ENCODE assay signal across 8 mouse cellular contexts in genomic region chr19:47067096-47067882, GRCm38 (mm10). TPM values are rescaled to one million over a fixed set of nuclear protein-coding genes. Genes with fewer than 3 reads are reported as not detected.
DNase-seq lines count a peak whose midpoint lies in the region; ATAC-seq and TF ChIP-seq lines count a peak whose summit lies in the region.

TSS of gene Taf5 (plus strand) at chr19:47067746.

- no peaks in the 10 kb centered on the region for H3K27me3 ChIP-seq in MEL (ENCODE audit: control insufficient read depth in 1 of 2, insufficient read depth in 2 of 2, low read length in 2 of 2)
- no peaks in the 10 kb centered on the region for H3K27me3 ChIP-seq in cerebellum, adult 2 months (ENCODE audit: control insufficient read depth, insufficient read depth, low read length)
- H3K27me3 ChIP-seq in forebrain, postnatal 0 days (ENCODE audit: insufficient read depth, low read length), result no peaks in the 10 kb centered on the region
- H3K27me3 ChIP-seq in lung, embryonic 15.5 days, result no peaks in the 10 kb centered on the region

- H3K9ac ChIP-seq in MEL (ENCODE audit: control insufficient read depth, low read depth, low read length, poor library complexity, severe bottlenecking), result peak within 1 kb of the TSS; percentile 92
- peak within 1 kb of the TSS; percentile 78 for H3K9ac ChIP-seq in forebrain, postnatal 0 days
- peak within 1 kb of the TSS; percentile 91 for H3K9ac ChIP-seq in lung, embryonic 15.5 days

- TF ChIP-seq EP300 in MEL (IDR thresholded peaks at IDR 0.05; ENCODE audit: low read depth in 1 of 2, low read length in 2 of 2), result peak in 1 of 2 experiments; percentile 73; a peak in 2 of 4 replicates

- ATAC-seq in forebrain, postnatal 0 days, result peak; percentile 81
- ATAC-seq in lung, embryonic 15.5 days (ENCODE audit: borderline replicate concordance, extremely low read depth, low FRiP score, low TSS enrichment), result peak; percentile 75

- WGBS in cerebellum, adult 2 months, result 10% methylated on average over 49 of the region's 49 CpGs
- WGBS in forebrain, postnatal 0 days, result 10% methylated on average over 49 of the region's 49 CpGs
- WGBS in lung, embryonic 15.5 days, result 8% methylated on average over 49 of the region's 49 CpGs

- TF ChIP-seq CTCF in MEL (IDR thresholded peaks at IDR 0.05 in 2 of 3, conservative IDR thresholded peaks at IDR 0.05 in 1 of 3; ENCODE audit: control insufficient read depth in 1 of 3, insufficient read depth in 1 of 3, low read depth in 2 of 3, low read length in 3 of 3, poor library complexity in 1 of 3, severe bottlenecking in 1 of 3), result no peak
- no peak for TF ChIP-seq CTCF in cerebellum, adult 2 months (IDR thresholded peaks at IDR 0.05; ENCODE audit: borderline replicate concordance, insufficient read depth, low read depth, low read length)
- peak; percentile 41 for TF ChIP-seq CTCF in forebrain, postnatal 0 days (IDR thresholded peaks at IDR 0.05; ENCODE audit: low read depth)

- H3K9me3 ChIP-seq in MEL (replicated peaks; ENCODE audit: insufficient read depth, low read length), result no peaks in the 10 kb centered on the region
- no peaks in the 10 kb centered on the region for H3K9me3 ChIP-seq in forebrain, postnatal 0 days (ENCODE audit: low read length)
- H3K9me3 ChIP-seq in lung, embryonic 15.5 days, result no peaks in the 10 kb centered on the region

- peak within 1 kb of the TSS; percentile 99 for H3K27ac ChIP-seq in MEL (ENCODE audit: control insufficient read depth, low read depth, low read length)
- peak within 1 kb of the TSS; percentile 67 for H3K27ac ChIP-seq in cerebellum, adult 2 months (ENCODE audit: insufficient read depth, low read length)
- H3K27ac ChIP-seq in forebrain, postnatal 0 days (ENCODE audit: low read depth, low read length), result peak within 1 kb of the TSS; percentile 92
- peak within 1 kb of the TSS; percentile 86 for H3K27ac ChIP-seq in lung, embryonic 15.5 days

- TF ChIP-seq RAD21 in MEL (IDR thresholded peaks at IDR 0.05; ENCODE audit: low read depth, low read length), result no peak

- peaks cover 25% of the 10 kb centered on the region for H3K79me2 ChIP-seq in MEL (ENCODE audit: control insufficient read depth, insufficient read depth, low read length, poor library complexity)

- H3K4me3 ChIP-seq in MEL (ENCODE audit: control insufficient read depth in 1 of 2, insufficient read depth in 1 of 2, low read depth in 2 of 2, low read length in 2 of 2), result peak within 1 kb of the TSS; percentile 79 to 91
- peak within 1 kb of the TSS; percentile 60 for H3K4me3 ChIP-seq in cerebellum, adult 2 months (replicated peaks; ENCODE audit: insufficient read depth, low read depth, low read length)
- peak within 1 kb of the TSS; percentile 92 for H3K4me3 ChIP-seq in forebrain, postnatal 0 days (ENCODE audit: low read depth, low read length)
- H3K4me3 ChIP-seq in lung, embryonic 15.5 days, result peak within 1 kb of the TSS; percentile 83

- peak; percentile 98 to 100 for TF ChIP-seq POLR2A in MEL (IDR thresholded peaks at IDR 0.05; ENCODE audit: control insufficient read depth in 1 of 2, insufficient read depth in 1 of 2, low read depth in 1 of 2, low read length in 2 of 2, poor library complexity in 1 of 2)
- peak; percentile 99 for TF ChIP-seq POLR2A in cerebellum, adult 2 months (IDR thresholded peaks at IDR 0.05; ENCODE audit: borderline replicate concordance, insufficient read depth, low read length)

- H3K36me3 ChIP-seq in MEL (ENCODE audit: control insufficient read depth in 1 of 2, insufficient read depth in 2 of 2, low read length in 2 of 2), result peaks cover 12 to 24% of the 10 kb centered on the region in 2 experiments
- peaks cover 12% of the 10 kb centered on the region; the same call in 1 of the 2 replicates for H3K36me3 ChIP-seq in forebrain, postnatal 0 days (ENCODE audit: insufficient read depth)
- H3K36me3 ChIP-seq in lung, embryonic 15.5 days, result peaks cover 11% of the 10 kb centered on the region

- peaks cover 5 to 16% of the 10 kb centered on the region in 2 experiments for H3K4me1 ChIP-seq in MEL (ENCODE audit: control insufficient read depth in 1 of 2, insufficient read depth in 2 of 2, low read length in 2 of 2)
- peaks cover 3% of the 10 kb centered on the region; the same call in 1 of the 2 replicates for H3K4me1 ChIP-seq in cerebellum, adult 2 months (ENCODE audit: control insufficient read depth, insufficient read depth, low read length)
- peaks cover 3% of the 10 kb centered on the region; the same call in 1 of the 2 replicates for H3K4me1 ChIP-seq in forebrain, postnatal 0 days (ENCODE audit: insufficient read depth)
- H3K4me1 ChIP-seq in lung, embryonic 15.5 days, result peaks cover 12% of the 10 kb centered on the region

- peak; percentile 100 for DNase-seq in MEL (ENCODE audit: low read depth, low spot score)
- DNase-seq in cerebellum, adult 2 months, result peak; percentile 97 to 98
- peak; percentile 98 for DNase-seq in forebrain, postnatal 0 days
- DNase-seq in heart, postnatal 4 days, result peak; percentile 98
- DNase-seq in layer of hippocampus, adult 8-10 months (ENCODE audit: low spot score in 2 of 2), result peak; percentile 94 to 96
- peak; percentile 95 for DNase-seq in ovary, adult 18-20 months (ENCODE audit: low spot score)
- DNase-seq in thymus, postnatal 0 days (ENCODE audit: low spot score), result peak; percentile 99

- peak within 1 kb of the TSS; percentile 59 for H3K4me2 ChIP-seq in forebrain, postnatal 0 days (ENCODE audit: low read depth)
- H3K4me2 ChIP-seq in lung, embryonic 15.5 days, result peak within 1 kb of the TSS; percentile 72

TF ChIP-seq in MEL, 35 proteins besides CTCF, POLR2A, EP300 and RAD21 (continues in another document):
- TF ChIP-seq CHD2 (IDR thresholded peaks at IDR 0.05; ENCODE audit: low read length) (peak; percentile 33), ZNF384 (IDR thresholded peaks at IDR 0.05; ENCODE audit: low read depth, low read length) (no peak; the same call in 1 of the 2 replicates), HCFC1 (IDR thresholded peaks at IDR 0.05; ENCODE audit: low read depth, low read length) (peak; percentile 96), MYB (IDR thresholded peaks at IDR 0.05; ENCODE audit: low read depth, low read length) (peak; percentile 47; the same call in 1 of the 2 replicates), CHD1 (IDR thresholded peaks at IDR 0.05; ENCODE audit: low read depth, low read length) (peak; percentile 96; the same call in 1 of the 2 replicates), RCOR1 (IDR thresholded peaks at IDR 0.05; ENCODE audit: low read depth, low read length) (0 out of 2 replicates have a peak, but pooled peaks have one; percentile 5), TBP (IDR thresholded peaks at IDR 0.05; ENCODE audit: low read depth, low read length) (peak; percentile 98), MXI1 (IDR thresholded peaks at IDR 0.05; ENCODE audit: low read depth, low read length) (peak; percentile 96), BHLHE40 (IDR thresholded peaks at IDR 0.05; ENCODE audit: borderline replicate concordance, low read depth, low read length) (peak; percentile 70; the same call in 1 of the 2 replicates), ZMIZ1 (IDR thresholded peaks at IDR 0.05; ENCODE audit: low read depth, low read length) (peak; percentile 99), USF2 (IDR thresholded peaks at IDR 0.05; ENCODE audit: borderline replicate concordance in 1 of 2, insufficient read depth in 1 of 2, low read depth in 1 of 2, low read length in 2 of 2) (no peak), NRF1 (IDR thresholded peaks at IDR 0.05; ENCODE audit: insufficient read depth, low read depth, low read length, poor library complexity, severe bottlenecking) (peak; percentile 61), ZKSCAN1 (IDR thresholded peaks at IDR 0.05; ENCODE audit: low read depth, low read length) (no peak), E2F4 (IDR thresholded peaks at IDR 0.05; ENCODE audit: borderline replicate concordance, low read depth, low read length) (no peak), ZC3H11A (IDR thresholded peaks at IDR 0.05; ENCODE audit: low read depth, low read length) (no peak), ELF1 (IDR thresholded peaks at IDR 0.05; ENCODE audit: low read depth, low read length) (peak; percentile 92), GABPA (IDR thresholded peaks at IDR 0.05; ENCODE audit: low read depth, low read length) (peak; percentile 70; the same call in 1 of the 2 replicates), KAT2A (conservative IDR thresholded peaks at IDR 0.05; ENCODE audit: low read depth, low read length) (peak; percentile 92), MAX (IDR thresholded peaks at IDR 0.05; ENCODE audit: low read length) (peak; percentile 96), MYC (IDR thresholded peaks at IDR 0.05; ENCODE audit: low read depth, low read length) (peak; percentile 97), POLR2AphosphoS5 (IDR thresholded peaks at IDR 0.05; ENCODE audit: borderline replicate concordance, low read depth, low read length) (peak; percentile 95; the same call in 1 of the 2 replicates), MEF2A (IDR thresholded peaks at IDR 0.05; ENCODE audit: extremely low read depth, insufficient replicate concordance, low read depth, low read length, poor library complexity, severe bottlenecking) (peak; percentile 60; the same call in 1 of the 2 replicates), TAL1 (IDR thresholded peaks at IDR 0.05; ENCODE audit: low read length) (no peak), TCF12 (IDR thresholded peaks at IDR 0.05; ENCODE audit: low read depth, low read length) (peak; percentile 100), NELFE (IDR thresholded peaks at IDR 0.05; ENCODE audit: low read depth, low read length) (peak; percentile 99), SIN3A (IDR thresholded peaks at IDR 0.05; ENCODE audit: low read length) (peak; percentile 96), MAZ (IDR thresholded peaks at IDR 0.05; ENCODE audit: low read depth, low read length) (peak; percentile 100), POLR2AphosphoS2 (IDR thresholded peaks at IDR 0.05; ENCODE audit: low read length) (peak; percentile 99), MAFK (IDR thresholded peaks at IDR 0.05; ENCODE audit: borderline replicate concordance, low read depth, low read length) (no peak), JUND (IDR thresholded peaks at IDR 0.05; ENCODE audit: low read depth, low read length) (no peak)

RNA-seq across cellular contexts. Expression of gene Taf5, which starts in this region (rescaled TPM):
- 25.1 and 28.3 TPM in 2 replicates for total RNA-seq in MEL (2012; rRNA removed)
- polyA plus RNA-seq in MEL (2012; ENCODE audit: insufficient read depth in 1 of 2, insufficient read length in 2 of 2, low read depth in 1 of 2, low replicate concordance in 2 of 2, missing spikeins in 1 of 2), result 10 to 100 TPM; 22.8 to 74.3 TPM
- 5.1 and 5.2 TPM in 2 replicates for polyA plus RNA-seq in cerebellum, adult 2 months (2012; rRNA removed)
- 12.9 and 16.0 TPM in 2 replicates for total RNA-seq in forebrain, postnatal 0 days (2014; rRNA removed)
- 3.0 and 3.6 TPM in 2 replicates for polyA plus RNA-seq in forebrain, postnatal 0 days (2015; fragmentation: Nextera tagmentation; extraction: Ambion mirVana)
- total RNA-seq in heart, postnatal 4 days (2021), result 1 to 10 TPM; 5.1 to 5.2 TPM
- 1 to 10 TPM; 5.4 to 6.1 (median 5.7) TPM for total RNA-seq in layer of hippocampus, adult 8-10 months (2022)
- 5.2 and 5.3 TPM in 2 replicates for polyA plus RNA-seq in lung, embryonic 15.5 days (2015; fragmentation: Nextera tagmentation; extraction: Ambion mirVana)
- polyA plus RNA-seq in thymus, postnatal 0 days (2015; fragmentation: Nextera tagmentation; extraction: Ambion mirVana), result 5.4 and 6.0 TPM in 2 replicates

Comparison
In these comparisons a context has a peak if more than half of its experiments do, and no peak if none do; other contexts are left out.
1. Peak in every context shown above with its lines: DNase-seq, ATAC-seq, H3K4me3 ChIP-seq and H3K27ac ChIP-seq.